Mouse (Mus musculus): ENCODE data around the gene Ftl1-ps1. TPM values are rescaled to one million over a fixed set of nuclear protein-coding genes. Genes with fewer than 3 reads are reported as not detected.

The Ftl1-ps1 gene
- 10.8 and 15.7 TPM in 2 replicates for polyA plus RNA-seq (2012)

DNA sequence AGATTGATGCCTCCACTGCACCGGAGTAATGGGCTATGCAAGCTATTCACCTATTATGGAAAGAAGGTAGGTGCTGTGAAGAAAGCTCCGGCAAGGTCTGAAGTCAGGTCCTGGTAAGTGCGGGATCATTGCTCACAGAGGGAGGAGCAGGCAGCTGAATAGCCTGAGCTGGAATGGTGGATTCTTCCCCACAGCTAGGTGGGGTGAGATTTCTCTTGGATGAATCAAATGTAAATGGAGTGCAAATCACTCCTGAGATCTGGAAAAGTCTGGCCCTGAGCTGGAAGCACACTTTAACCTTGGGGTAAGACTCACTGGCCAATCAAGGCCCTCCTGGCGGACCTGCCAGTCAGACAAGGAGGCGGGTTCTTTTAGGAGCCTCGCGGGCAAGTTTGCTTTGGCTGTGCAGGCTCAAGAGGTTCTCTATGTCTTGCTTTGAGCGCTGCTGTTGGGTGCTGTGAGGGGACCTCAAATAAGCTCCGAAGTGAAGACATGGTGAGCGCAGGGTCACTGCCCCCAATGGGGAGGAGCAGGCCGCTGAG, at the start of gene Ftl1-ps1:
Gene Ftl1-ps1, plus strand, starts transcription at position 397 of the 542 bp plus-strand sequence.

DNA sequence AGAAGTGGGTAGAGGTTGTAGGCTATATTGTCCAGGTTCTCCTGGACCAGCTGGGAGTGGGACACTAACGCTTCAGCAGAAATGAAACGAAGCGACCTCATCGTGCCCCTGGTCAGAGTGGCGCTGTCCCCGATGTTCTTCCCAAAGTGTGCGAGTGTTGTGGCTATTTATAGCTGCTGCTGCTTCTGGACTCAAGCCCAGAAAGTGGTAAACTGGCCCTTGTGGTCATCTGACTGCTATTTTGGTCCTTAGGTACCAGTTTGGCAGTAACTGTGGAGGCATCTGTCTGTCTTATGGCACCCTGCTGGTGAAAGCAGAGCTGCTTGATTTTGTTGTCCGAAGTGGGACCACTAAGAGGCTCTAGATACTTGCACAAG, 35.6 kb upstream of the Ftl1-ps1 start, which contains the start of gene Lrrc14b:
Gene Lrrc14b, minus strand, starts transcription at position 147 of the 377 bp plus-strand sequence.

DNA sequence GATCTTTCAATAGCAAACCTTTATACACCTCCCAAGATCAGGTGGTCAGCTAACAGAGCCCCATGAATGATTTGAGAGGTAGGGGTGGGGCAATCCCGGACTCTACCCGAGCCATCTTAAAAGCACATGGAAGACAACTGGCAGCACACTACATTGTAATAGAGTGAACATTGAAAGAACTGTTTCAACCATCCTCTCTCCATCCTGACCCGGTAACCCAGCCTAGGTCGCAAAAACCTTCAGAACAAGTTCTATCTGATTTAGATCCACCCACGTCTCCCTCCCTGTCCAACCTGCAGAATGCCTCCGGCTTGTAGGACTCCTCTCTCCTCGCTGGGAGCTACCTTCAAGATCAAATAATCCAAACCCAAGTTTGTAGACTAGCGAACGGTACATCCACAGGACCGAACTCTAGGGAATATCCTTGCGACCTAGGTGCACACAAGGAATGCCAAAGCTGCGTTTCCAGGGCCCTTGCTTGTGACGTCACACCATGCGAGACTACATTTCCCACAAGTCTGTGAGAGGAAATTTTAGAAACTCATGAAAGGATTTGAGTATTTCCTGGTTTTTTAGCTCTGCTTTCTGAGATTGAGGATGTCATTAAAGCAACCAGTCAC, 9.0 kb upstream of the Ftl1-ps1 start, which contains the start of gene Zfp72:
Gene Zfp72, minus strand, starts transcription at position 466 of the 620 bp plus-strand sequence.

Other genes starting within 250 kb of the Ftl1-ps1 start
- gene Exoc3, start 191.0 kb upstream of the Ftl1-ps1 start, polyA plus RNA-seq (2012): 16.9 and 17.6 TPM in 2 replicates
- gene Ahrr, start 107.4 kb upstream of the Ftl1-ps1 start, polyA plus RNA-seq (2012): 0.05 TPM in 1 of 2 replicates, not detected in the other
- 31.7 and 39.9 TPM in 2 replicates for gene Pdcd6, start 82.1 kb upstream of the Ftl1-ps1 start, polyA plus RNA-seq (2012)
- gene Sdha, start 49.4 kb upstream of the Ftl1-ps1 start, polyA plus RNA-seq (2012): 54.2 and 57.2 TPM in 2 replicates
- 0.49 and 0.75 TPM in 2 replicates for gene Ccdc127, start 49.4 kb upstream of the Ftl1-ps1 start, polyA plus RNA-seq (2012)
- 0.03 TPM in 1 of 2 replicates, not detected in the other for gene Lrrc14b, start 35.7 kb upstream of the Ftl1-ps1 start, polyA plus RNA-seq (2012)
- 0.09 TPM in 1 of 2 replicates, not detected in the other for gene Zfp72, start 8.9 kb upstream of the Ftl1-ps1 start, polyA plus RNA-seq (2012)
- gene Zfp825, start 94.3 kb downstream of the Ftl1-ps1 start, polyA plus RNA-seq (2012): 0.52 and 0.54 TPM in 2 replicates
- 3.2 and 3.4 TPM in 2 replicates for gene Erap1, start 239.9 kb downstream of the Ftl1-ps1 start, polyA plus RNA-seq (2012)